Mouse (Mus musculus): Measurements from ENCODE around the gene Tmem265.

The Tmem265 gene

GRCm38 (mm10) chr7:127588011-127588871, 27.1 kb downstream of the Tmem265 start, which contains the start of the genes Ccdc189 and Rnf40:
TSS of gene Ccdc189 (minus strand) at chr7:127588595.
TSS of gene Rnf40 (plus strand) at chr7:127588767.
- peak; percentile 99 for DNase-seq (ENCODE audit: low read depth, low spot score)

- DNase-seq (ENCODE audit: low read depth, low spot score): no peak
Observed at GRCm38 (mm10) chr7:127588901-127589300, 27.7 kb downstream of the Tmem265 start.

- DNase-seq (ENCODE audit: low read depth, low spot score): no peak
Observed at GRCm38 (mm10) chr7:127589637-127590036, 28.4 kb downstream of the Tmem265 start.

- no peak for DNase-seq (ENCODE audit: low read depth, low spot score)
Observed at GRCm38 (mm10) chr7:127591108-127591507, 29.9 kb downstream of the Tmem265 start.

GRCm38 (mm10) chr7:127592575-127592974, 31.4 kb downstream of the Tmem265 start:
- DNase-seq (ENCODE audit: low read depth, low spot score): no peak

- no peak for DNase-seq (ENCODE audit: low read depth, low spot score)
Observed at GRCm38 (mm10) chr7:127596747-127597146, 35.6 kb downstream of the Tmem265 start.

GRCm38 (mm10) chr7:127600612-127601011, 39.4 kb downstream of the Tmem265 start:
- no peak for DNase-seq (ENCODE audit: low read depth, low spot score)

GRCm38 (mm10) chr7:127601735-127602134, 40.5 kb downstream of the Tmem265 start:
- DNase-seq (ENCODE audit: low read depth, low spot score): no peak

- DNase-seq (ENCODE audit: low read depth, low spot score): no peak
Observed at GRCm38 (mm10) chr7:127602903-127603302, 41.7 kb downstream of the Tmem265 start.

GRCm38 (mm10) chr7:127604256-127604655, 43.1 kb downstream of the Tmem265 start:
- DNase-seq (ENCODE audit: low read depth, low spot score): no peak

GRCm38 (mm10) chr7:127607150-127607549, 46.0 kb downstream of the Tmem265 start:
- no peak for DNase-seq (ENCODE audit: low read depth, low spot score)

- DNase-seq (ENCODE audit: low read depth, low spot score): no peak
Observed at GRCm38 (mm10) chr7:127611011-127611410, 49.8 kb downstream of the Tmem265 start.

GRCm38 (mm10) chr7:127611561-127611960, 50.4 kb downstream of the Tmem265 start:
- DNase-seq (ENCODE audit: low read depth, low spot score): no peak

- DNase-seq (ENCODE audit: low read depth, low spot score): no peak
Observed at GRCm38 (mm10) chr7:127613501-127613900, 52.3 kb downstream of the Tmem265 start.

- no peak for DNase-seq (ENCODE audit: low read depth, low spot score)
Observed at GRCm38 (mm10) chr7:127614091-127614490, 52.9 kb downstream of the Tmem265 start.

GRCm38 (mm10) chr7:127614511-127614890, 53.3 kb downstream of the Tmem265 start:
- DNase-seq (ENCODE audit: low read depth, low spot score): peak; percentile 15

GRCm38 (mm10) chr7:127614891-127615843, 54.0 kb downstream of the Tmem265 start, which contains the start of gene Zfp629:
TSS of gene Zfp629 (minus strand) at chr7:127615797.
- peak; percentile 90 for DNase-seq (ENCODE audit: low read depth, low spot score)

GRCm38 (mm10) chr7:127616336-127616735, 55.1 kb downstream of the Tmem265 start:
- no peak for DNase-seq (ENCODE audit: low read depth, low spot score)

Measured in brain, adult 2 months (tissue).